Mouse (Mus musculus) hindbrain, embryonic 11.5 days (tissue): ENCODE measurements around the gene Stxbp3. TPM values are rescaled to one million over a fixed set of nuclear protein-coding genes. Genes with fewer than 3 reads are reported as not detected.

Source experiments
- ATAC-seq: fragments of 200-750 bp; cut with Nextera tagmentation; 2 replicates; pipeline ENCODE4 v1.8.0; 2017; ENCODE audit warnings: mild to moderate bottlenecking, moderate TSS enrichment, moderate library complexity; ENCODE audit not compliant: low FRiP score
- DNase-seq: peaks from one replicate; pipeline ENCODE4 v3.0.0-alpha.2; 2015; ENCODE audit warnings: low spot score
- H3K27ac ChIP-seq: fragments of 300-500 bp; sonication (generic); 2 replicates; pipeline ENCODE4 v1.5.1; 2014; ENCODE audit warnings: mild to moderate bottlenecking, low read depth, low read length
- H3K27me3 ChIP-seq: fragments of 300-500 bp; sonication (generic); 2 replicates; pipeline ENCODE4 v1.6.1; 2014; ENCODE audit warnings: mild to moderate bottlenecking, low read length, moderate library complexity, mixed read lengths; ENCODE audit not compliant: control insufficient read depth, insufficient read depth
- H3K36me3 ChIP-seq: fragments of 300-500 bp; sonication (generic); 2 replicates; pipeline ENCODE4 v1.6.1; 2014; ENCODE audit warnings: mild to moderate bottlenecking, low read length, moderate library complexity, mixed read lengths; ENCODE audit not compliant: control insufficient read depth, insufficient read depth
- H3K4me1 ChIP-seq: fragments of 300-500 bp; sonication (generic); replicated peaks from 2 replicates; pipeline ENCODE4 v1.6.1; 2014; ENCODE audit warnings: low read length, mixed read lengths; ENCODE audit not compliant: control insufficient read depth, insufficient read depth
- H3K4me2 ChIP-seq: fragments of 300-500 bp; sonication (generic); replicated peaks from 2 replicates; pipeline ENCODE4 v1.6.1; 2014; ENCODE audit warnings: mild to moderate bottlenecking, low read depth, low read length
- H3K4me3 ChIP-seq: fragments of 300-500 bp; sonication (generic); 2 replicates; pipeline ENCODE4 v1.5.1; 2014; ENCODE audit warnings: low read depth, low read length
- H3K9ac ChIP-seq: fragments of 300-500 bp; sonication (generic); 2 replicates; pipeline ENCODE4 v1.6.1; 2014; ENCODE audit warnings: low read depth, low read length
- H3K9me3 ChIP-seq: fragments of 300-500 bp; sonication (generic); 2 replicates; pipeline ENCODE4 v1.6.1; 2016; ENCODE audit warnings: low read length; ENCODE audit not compliant: control insufficient read depth
- WGBS: fragments of 180-500 bp; shearing (Covaris S2); extraction: QIAGEN DNeasy Blood & Tissue Kit; methylation state at CpG from one replicate; pipeline ENCODE4 v1.1.7; 2014; 5-methylcytosine and 5-hydroxymethylcytosine counted together
- polyA plus RNA-seq: library from polyadenylated mRNA; unstranded; fragments of >200 nt; fragmentation: Nextera tagmentation; extraction: Ambion mirVana; gene quantifications from 2 replicates; pipeline ENCODE4 v1.2.1, GENCODE M21; 2014

The Stxbp3 gene
- polyA plus RNA-seq, 1 experiment from 2014 or later: 28.1 TPM

- no peak for ATAC-seq
- H3K9ac ChIP-seq: no peak overlapping the region
- no peaks in the 10 kb centered on the region for H3K9me3 ChIP-seq
- H3K36me3 ChIP-seq: no peaks in the 10 kb centered on the region
- WGBS: 76% methylated on average over 2 of the region's 2 CpGs
- H3K4me3 ChIP-seq: no peak overlapping the region
- H3K4me2 ChIP-seq: no peak overlapping the region
- no peaks in the 10 kb centered on the region for H3K27me3 ChIP-seq
- no peak overlapping the region for H3K27ac ChIP-seq
- H3K4me1 ChIP-seq: no peaks in the 10 kb centered on the region
- DNase-seq: no peak
Observed at GRCm38 (mm10) chr3:108860786-108861185, 20.5 kb upstream of the Stxbp3 start.

GRCm38 (mm10) chr3:108858231-108858770 is 18.0 kb upstream of the Stxbp3 start:
- Histone ChIP-seq H3K27ac (no peak overlapping the region), H3K27me3 (no peaks in the 10 kb centered on the region), H3K9me3 (no peaks in the 10 kb centered on the region), H3K36me3 (no peaks in the 10 kb centered on the region), H3K4me2 (no peak overlapping the region), H3K4me3 (no peak overlapping the region), H3K9ac (no peak overlapping the region), H3K4me1 (no peaks in the 10 kb centered on the region)
- DNase-seq (peak; percentile 50), ATAC-seq (peak; percentile 84)
- WGBS: 46% methylated on average over 7 of the region's 7 CpGs

DNA sequence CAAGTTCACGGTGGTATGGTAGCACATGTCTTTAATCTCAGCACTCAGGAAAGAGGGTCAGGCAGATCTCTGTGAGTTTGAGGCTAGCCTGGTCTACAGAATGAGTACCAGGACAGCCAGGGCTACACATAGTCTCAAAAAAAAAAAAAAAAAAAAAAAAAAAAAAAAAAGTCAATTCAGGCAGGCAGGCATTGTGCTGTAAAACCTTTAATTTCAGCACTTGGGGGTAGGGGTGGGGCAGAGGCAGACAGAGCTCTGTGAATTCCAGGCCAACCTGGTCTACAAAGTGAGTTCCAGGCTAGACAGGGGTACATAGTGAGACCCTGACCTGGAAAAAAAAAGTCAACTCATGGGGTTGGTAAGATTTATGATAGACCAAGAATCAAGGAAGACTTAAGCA is 17.4 kb upstream of the Stxbp3 start:
- 92% methylated on average over 1 of the region's 1 CpGs for WGBS
- no peaks in the 10 kb centered on the region for H3K9me3 ChIP-seq
- no peaks in the 10 kb centered on the region for H3K4me1 ChIP-seq
- H3K27me3 ChIP-seq: no peaks in the 10 kb centered on the region
- H3K4me3 ChIP-seq: no peak overlapping the region
- H3K9ac ChIP-seq: no peak overlapping the region
- H3K27ac ChIP-seq: no peak overlapping the region
- no peak for ATAC-seq
- DNase-seq: no peak
- no peaks in the 10 kb centered on the region for H3K36me3 ChIP-seq
- H3K4me2 ChIP-seq: no peak overlapping the region

GRCm38 (mm10) chr3:108857124-108857470 is 16.8 kb upstream of the Stxbp3 start:
- Histone ChIP-seq H3K27me3 (no peaks in the 10 kb centered on the region), H3K9ac (no peak overlapping the region), H3K4me2 (no peak overlapping the region), H3K36me3 (no peaks in the 10 kb centered on the region), H3K9me3 (no peaks in the 10 kb centered on the region), H3K27ac (no peak overlapping the region), H3K4me3 (no peak overlapping the region), H3K4me1 (no peaks in the 10 kb centered on the region)
- ATAC-seq: no peak
- 35% methylated on average over 3 of the region's 3 CpGs for WGBS
- DNase-seq: no peak

GRCm38 (mm10) chr3:108856386-108857123 is 16.2 kb upstream of the Stxbp3 start:
- no peak overlapping the region for H3K9ac ChIP-seq
- H3K9me3 ChIP-seq: no peaks in the 10 kb centered on the region
- no peaks in the 10 kb centered on the region for H3K27me3 ChIP-seq
- H3K4me1 ChIP-seq: no peaks in the 10 kb centered on the region
- no peaks in the 10 kb centered on the region for H3K36me3 ChIP-seq
- no peak overlapping the region for H3K4me3 ChIP-seq
- no peak for ATAC-seq
- WGBS: 52% methylated on average over 8 of the region's 8 CpGs
- no peak overlapping the region for H3K27ac ChIP-seq
- no peak overlapping the region for H3K4me2 ChIP-seq
- no peak for DNase-seq

- WGBS: 81% methylated on average over 10 of the region's 10 CpGs
- Histone ChIP-seq H3K4me3 (no peak overlapping the region), H3K9ac (no peak overlapping the region), H3K36me3 (no peaks in the 10 kb centered on the region), H3K9me3 (no peaks in the 10 kb centered on the region), H3K27me3 (no peaks in the 10 kb centered on the region), H3K4me2 (no peak overlapping the region), H3K27ac (no peak overlapping the region), H3K4me1 (no peaks in the 10 kb centered on the region)
- DNase-seq (no peak), ATAC-seq (no peak)
Observed at GRCm38 (mm10) chr3:108855864-108856263, 15.5 kb upstream of the Stxbp3 start.

DNA sequence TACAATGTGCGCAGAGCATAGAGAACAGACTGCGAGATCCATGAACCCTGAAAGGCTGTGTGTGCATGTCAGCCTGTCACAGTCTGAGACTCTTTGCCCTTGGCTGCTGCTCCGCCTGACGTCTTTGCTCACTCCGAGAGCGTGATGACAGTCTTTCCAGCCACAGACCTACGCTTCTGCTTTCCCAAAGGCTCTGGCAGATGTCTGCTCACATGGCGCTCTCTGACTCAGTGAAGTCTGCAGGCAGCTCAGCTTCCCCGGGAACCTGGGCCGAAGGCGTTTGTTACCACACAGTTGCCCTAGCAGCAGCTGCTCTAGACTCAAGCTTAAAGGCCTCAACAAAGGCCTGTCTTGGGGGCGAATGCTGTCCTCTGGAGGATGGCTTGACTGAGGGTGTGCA is 15.0 kb upstream of the Stxbp3 start:
- peak; percentile 17 for DNase-seq
- H3K4me1 ChIP-seq: no peaks in the 10 kb centered on the region

DNA sequence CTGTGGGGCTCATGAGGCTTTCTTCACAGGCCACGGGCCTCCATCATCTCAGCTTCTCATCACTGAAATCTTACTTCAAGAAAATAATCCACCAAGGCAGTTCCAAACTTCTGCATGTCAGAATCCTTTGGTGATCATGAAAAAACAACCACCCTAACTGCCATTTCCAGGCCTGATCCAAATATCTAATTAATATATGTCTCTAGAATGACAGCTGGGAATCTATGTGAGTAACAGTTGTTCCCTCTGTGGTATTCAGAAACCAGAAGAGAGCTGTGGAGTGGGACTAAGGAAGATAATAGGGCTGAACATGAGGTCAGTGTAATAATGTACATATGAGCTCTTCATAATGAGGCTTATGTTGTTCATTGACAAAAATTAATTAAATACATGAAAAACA is 12.9 kb upstream of the Stxbp3 start:
- Histone ChIP-seq H3K27ac (no peak overlapping the region), H3K4me2 (no peak overlapping the region), H3K36me3 (no peaks in the 10 kb centered on the region), H3K4me3 (no peak overlapping the region), H3K4me1 (no peaks in the 10 kb centered on the region), H3K27me3 (no peaks in the 10 kb centered on the region), H3K9ac (no peak overlapping the region), H3K9me3 (no peaks in the 10 kb centered on the region)
- 87% methylated on average over 1 of the region's 1 CpGs for WGBS
- no peak for DNase-seq
- ATAC-seq: no peak

More for the DNA sequence above, 15.0 kb upstream of the Stxbp3 start:
- H3K9ac ChIP-seq: no peak overlapping the region
- no peaks in the 10 kb centered on the region for H3K36me3 ChIP-seq
- no peaks in the 10 kb centered on the region for H3K27me3 ChIP-seq
- 0 out of 2 replicates have a peak overlapping the region, but pooled peaks have one; percentile 8 for H3K27ac ChIP-seq
- WGBS: 57% methylated on average over 12 of the region's 12 CpGs
- no peak overlapping the region for H3K4me3 ChIP-seq
- H3K9me3 ChIP-seq: no peaks in the 10 kb centered on the region
- no peak for ATAC-seq
- H3K4me2 ChIP-seq: no peak overlapping the region

DNA sequence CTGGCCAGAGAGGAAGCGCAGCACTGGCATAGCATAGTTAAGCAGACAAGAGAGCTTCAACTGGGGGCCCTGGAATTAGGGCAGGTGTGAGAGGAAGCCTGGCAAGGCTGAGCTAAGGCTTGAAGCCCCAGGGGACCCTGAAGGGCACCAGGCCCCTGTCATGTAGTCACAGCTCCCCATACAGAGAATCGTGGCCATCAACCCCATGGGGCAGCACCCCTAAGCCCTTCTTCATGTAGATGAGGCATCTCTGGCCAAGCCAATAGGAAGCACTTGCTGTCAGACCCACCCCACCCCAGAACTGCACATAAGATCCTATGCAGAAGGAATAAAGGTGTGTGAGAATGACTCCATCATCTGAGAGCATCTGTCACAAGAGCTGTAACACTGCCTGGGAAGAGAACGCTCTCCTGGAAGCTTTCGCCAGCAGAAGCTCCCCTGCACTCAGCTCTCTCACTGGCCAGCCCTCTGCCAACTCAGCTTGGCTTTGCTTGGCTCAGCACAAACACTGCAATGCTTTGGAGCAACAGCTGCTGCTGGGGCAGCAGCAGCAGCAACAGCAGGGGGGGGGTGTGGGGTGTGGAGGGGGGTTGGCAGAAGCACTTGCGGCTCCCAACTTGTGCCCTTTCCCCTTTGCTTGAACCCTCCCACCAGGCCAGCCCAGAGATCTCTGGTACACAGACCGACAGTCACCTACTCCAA is 11.8 kb upstream of the Stxbp3 start:
- no peaks in the 10 kb centered on the region for H3K27me3 ChIP-seq
- no peaks in the 10 kb centered on the region for H3K36me3 ChIP-seq
- H3K9me3 ChIP-seq: no peaks in the 10 kb centered on the region
- ATAC-seq: no peak
- no peaks in the 10 kb centered on the region for H3K4me1 ChIP-seq
- H3K9ac ChIP-seq: no peak overlapping the region
- no peak overlapping the region for H3K4me3 ChIP-seq
- H3K27ac ChIP-seq: no peak overlapping the region
- no peak overlapping the region for H3K4me2 ChIP-seq
- no peak for DNase-seq
- WGBS: 52% methylated on average over 6 of the region's 6 CpGs
